Mouse (Mus musculus) kidney, postnatal 25 days (tissue): Measurements from ENCODE around the gene Mob1a.

Experiments used
- DNase-seq, 2 experiments: peaks; one replicate each; pipeline ENCODE4 v3.0.0; 2021; ENCODE audit warnings: mixed read lengths in 2 of 2

Gene Mob1a

DNA sequence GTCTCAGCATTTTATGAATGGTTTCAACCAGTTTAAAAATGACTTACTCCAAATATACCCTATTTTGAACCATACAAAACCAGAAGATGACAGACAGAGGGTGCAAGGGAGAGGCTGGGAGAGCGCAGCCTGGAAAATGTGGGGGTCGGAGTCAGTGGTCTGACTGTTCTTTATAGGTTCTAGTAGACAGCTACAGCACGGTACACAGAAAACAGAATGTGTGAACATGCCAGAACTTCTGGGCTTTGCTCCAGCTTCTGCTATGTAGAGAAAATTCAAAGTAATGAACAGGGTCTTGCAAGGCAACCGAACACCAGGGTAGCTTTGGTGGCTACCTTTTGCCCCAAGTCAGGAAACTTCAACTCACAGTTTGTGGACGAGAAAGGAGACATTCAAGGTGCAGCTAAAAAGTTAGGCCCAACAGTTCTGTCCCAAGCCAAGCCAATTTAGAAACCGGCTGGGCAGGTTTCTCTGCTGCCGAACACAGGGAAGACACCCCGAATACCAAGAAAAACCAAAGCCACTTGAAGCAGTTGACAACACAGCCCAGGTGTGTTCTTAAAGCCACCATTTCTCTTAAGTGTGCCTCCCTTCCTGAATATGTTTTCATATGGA lies 66.5 kb downstream of the Mob1a start:
- peak; percentile 32 to 64 for DNase-seq
